Mouse (Mus musculus): ENCODE results near the gene Coq6. TPM values are rescaled to one million over a fixed set of nuclear protein-coding genes. Genes with fewer than 3 reads are reported as not detected.
"Not testable (repeated sequence)": the region's sequence is repeated elsewhere in the genome, so short reads cannot be mapped to it uniquely, and the experiment has no call there.

Coq6 gene
- 43.5 and 44.1 TPM in 2 replicates for polyA plus RNA-seq (2015; fragmentation: Nextera tagmentation; extraction: Ambion mirVana)

DNA sequence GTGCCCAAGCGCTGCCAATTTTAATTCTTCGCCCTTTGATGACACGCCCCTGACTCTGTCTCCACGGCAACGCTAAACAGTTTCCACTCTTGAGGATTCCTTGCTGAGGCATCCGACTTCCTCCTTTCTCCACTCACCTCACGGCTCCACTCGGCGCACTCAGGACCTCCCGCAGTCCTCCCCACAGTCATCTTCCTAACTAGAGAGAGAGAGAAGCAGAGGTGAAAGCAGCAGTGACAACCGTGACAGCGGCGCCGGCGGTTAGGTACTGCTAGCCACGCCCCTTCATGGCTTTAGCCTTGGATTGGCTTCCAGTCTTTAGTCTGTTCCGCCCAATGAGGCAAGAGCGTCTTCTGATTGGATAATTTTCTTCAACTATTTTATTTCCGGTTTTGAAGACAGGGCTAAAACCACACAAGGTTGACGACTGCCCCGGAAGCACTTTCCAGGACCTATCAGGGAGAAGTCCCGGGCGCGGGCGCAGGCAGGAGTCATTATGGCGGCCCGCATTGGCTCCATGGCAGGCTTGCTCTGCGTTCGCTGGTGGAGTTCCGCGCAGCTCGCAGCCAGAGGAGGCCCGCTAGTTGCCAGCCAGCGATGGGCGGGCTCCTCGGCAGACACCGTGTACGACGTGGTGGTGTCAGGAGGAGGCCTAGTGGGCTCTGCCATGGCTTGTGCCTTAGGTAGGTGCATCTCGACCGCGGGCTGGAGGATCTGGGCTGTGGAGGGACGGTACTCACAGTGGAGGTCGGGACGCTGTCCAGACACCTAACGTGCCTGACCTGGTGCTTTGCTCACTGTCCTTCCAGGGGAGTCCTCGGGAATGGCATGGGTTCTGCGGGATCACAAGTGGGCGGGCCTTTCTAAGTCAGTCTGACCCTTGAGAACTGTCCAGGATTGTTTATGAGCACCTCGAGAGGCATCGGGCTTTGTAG lies at the start of gene Coq6, which contains the start of gene Fam161b:
Gene Coq6, plus strand, starts transcription at position 103 of the 935 bp plus-strand sequence.
Gene Fam161b, minus strand, starts transcription at position 279 of the 935 bp plus-strand sequence.
- Histone ChIP-seq H3K27me3 (replicated peaks) (no peaks in the 10 kb centered on the region), H3K36me3 (peaks cover 10% of the 10 kb centered on the region; the same call in 1 of the 2 replicates), H3K4me3 (replicated peaks) (peak within 1 kb of the TSS; percentile 84), H3K4me1 (peaks cover 33% of the 10 kb centered on the region), H3K9ac (replicated peaks) (peak within 1 kb of the TSS; percentile 90), H3K27ac (replicated peaks) (peak within 1 kb of the TSS; percentile 79), H3K9me3 (replicated peaks) (no peaks in the 10 kb centered on the region), H3K4me2 (peak within 1 kb of the TSS; percentile 79)
- under 1% methylated on average over 51 of the region's 51 CpGs for WGBS
- ATAC-seq (ENCODE audit: low FRiP score): peak; percentile 100

DNA sequence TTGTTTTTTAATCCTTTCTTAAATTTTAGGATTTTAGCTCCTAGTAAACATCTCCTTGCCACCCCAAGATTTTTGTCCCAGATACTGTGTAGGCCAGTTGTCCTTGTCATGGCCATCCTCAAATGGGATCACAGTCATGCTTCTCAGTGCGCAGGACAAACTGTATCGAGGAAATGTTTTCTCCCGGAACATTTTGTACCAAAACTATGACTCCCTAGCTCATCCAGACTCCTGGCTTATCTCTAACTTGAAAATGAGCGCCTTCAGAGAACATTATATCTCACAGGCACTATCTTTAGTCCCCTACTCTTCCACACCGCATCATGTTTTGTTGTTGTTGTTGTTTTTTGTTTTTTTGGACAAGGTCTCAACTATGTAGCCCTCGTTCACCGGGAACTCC lies 45.5 kb upstream of the Coq6 start:
- H3K9me3 ChIP-seq (replicated peaks): no peaks in the 10 kb centered on the region
- H3K9ac ChIP-seq (replicated peaks): peak overlapping the region; percentile 92
- WGBS: 46% methylated on average over 7 of the region's 7 CpGs
- H3K27ac ChIP-seq (replicated peaks): peak overlapping the region; percentile 95
- ATAC-seq (ENCODE audit: low FRiP score): no peak
- no peaks in the 10 kb centered on the region for H3K36me3 ChIP-seq
- H3K4me1 ChIP-seq: peaks cover 27% of the 10 kb centered on the region
- H3K4me2 ChIP-seq: peak overlapping the region; percentile 88
- no peaks in the 10 kb centered on the region for H3K27me3 ChIP-seq (replicated peaks)
- H3K4me3 ChIP-seq (replicated peaks): peak overlapping the region; percentile 97

DNA sequence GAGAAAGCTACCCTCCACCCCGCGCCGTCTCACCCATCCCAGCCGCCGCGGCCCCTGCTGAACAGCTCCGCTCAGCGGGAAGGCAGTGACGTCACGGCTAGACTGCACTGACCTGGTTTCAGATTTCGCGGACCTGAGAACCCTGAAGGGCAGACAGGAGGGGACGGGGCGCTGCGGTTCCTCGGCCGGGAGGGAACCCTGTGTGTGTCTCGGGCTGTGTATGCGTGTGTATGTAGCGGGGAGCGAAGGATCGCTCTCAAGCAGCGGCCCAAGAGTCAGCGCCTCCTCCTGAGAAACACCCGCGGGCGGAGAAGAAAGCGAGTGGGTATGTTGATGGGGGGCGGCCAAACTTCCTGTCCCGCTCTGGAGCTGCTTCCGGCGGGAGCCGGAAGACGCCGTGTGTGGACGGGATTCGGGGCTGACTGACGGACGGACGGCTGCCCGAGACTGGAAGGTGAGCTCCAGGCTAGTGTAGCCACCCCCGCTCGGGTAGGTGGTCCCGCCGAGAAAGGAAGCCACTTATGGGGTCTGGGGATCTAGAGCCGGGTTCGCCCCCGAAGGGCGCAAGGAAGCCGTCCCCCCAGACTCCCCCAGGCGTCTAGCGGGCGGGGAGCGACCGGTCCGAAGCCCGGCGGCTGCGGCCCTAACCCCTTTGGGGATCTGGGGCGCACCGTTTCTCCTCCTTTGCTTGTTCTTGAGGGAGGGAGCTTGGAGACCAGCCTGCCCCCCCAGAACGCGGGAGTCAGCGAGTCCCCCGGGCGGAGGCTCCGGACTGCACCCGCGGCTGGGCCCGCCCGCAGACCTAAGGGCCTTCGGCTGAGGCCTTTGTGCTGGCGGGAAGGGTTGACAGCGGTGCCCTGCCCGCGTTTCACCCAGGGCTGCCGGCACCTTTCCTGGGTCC lies 44.5 kb upstream of the Coq6 start, which contains the start of gene Zfp410:
Gene Zfp410, plus strand, starts transcription at position 132 of the 901 bp plus-strand sequence.
- Histone ChIP-seq H3K27ac (replicated peaks) (peak within 1 kb of the TSS; percentile 95), H3K4me1 (peaks cover 27% of the 10 kb centered on the region), H3K9me3 (replicated peaks) (no peaks in the 10 kb centered on the region), H3K9ac (replicated peaks) (peak within 1 kb of the TSS; percentile 92), H3K27me3 (replicated peaks) (no peaks in the 10 kb centered on the region), H3K4me2 (peak within 1 kb of the TSS; percentile 88), H3K4me3 (replicated peaks) (peak within 1 kb of the TSS; percentile 97), H3K36me3 (no peaks in the 10 kb centered on the region)
- peak; percentile 93 for ATAC-seq (ENCODE audit: low FRiP score)
- under 1% methylated on average over 77 of the region's 77 CpGs for WGBS

DNA sequence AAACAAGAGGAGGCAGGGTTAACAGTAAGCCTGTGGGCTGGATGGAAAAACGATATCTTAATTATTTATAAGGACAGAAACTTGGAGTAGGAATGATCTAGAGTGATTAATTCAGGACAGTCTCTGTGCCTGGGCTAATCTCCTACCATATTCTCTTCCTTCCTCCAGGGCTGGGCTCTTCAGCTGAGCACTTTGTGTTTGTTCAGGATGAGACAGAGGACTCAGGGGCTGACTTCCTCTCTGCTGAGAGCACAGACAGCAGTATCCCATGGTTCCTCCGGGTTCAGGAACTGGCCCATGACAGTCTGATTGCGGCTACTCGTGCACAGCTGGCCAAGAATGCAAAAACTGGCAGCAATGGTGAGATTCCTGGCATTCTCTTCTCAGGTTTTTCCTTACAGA lies 34.3 kb upstream of the Coq6 start:
- H3K27ac ChIP-seq (replicated peaks): no peak overlapping the region
- H3K36me3 ChIP-seq: peaks cover 58% of the 10 kb centered on the region
- H3K4me2 ChIP-seq: no peak overlapping the region
- ATAC-seq (ENCODE audit: low FRiP score): no peak
- H3K4me3 ChIP-seq (replicated peaks): no peak overlapping the region
- no peaks in the 10 kb centered on the region for H3K27me3 ChIP-seq (replicated peaks)
- no peaks in the 10 kb centered on the region for H3K4me1 ChIP-seq
- no peak overlapping the region for H3K9ac ChIP-seq (replicated peaks)
- whole genome bisulfite sequencing: 86% methylated on average over 4 of the region's 4 CpGs
- no peaks in the 10 kb centered on the region for H3K9me3 ChIP-seq (replicated peaks)

DNA sequence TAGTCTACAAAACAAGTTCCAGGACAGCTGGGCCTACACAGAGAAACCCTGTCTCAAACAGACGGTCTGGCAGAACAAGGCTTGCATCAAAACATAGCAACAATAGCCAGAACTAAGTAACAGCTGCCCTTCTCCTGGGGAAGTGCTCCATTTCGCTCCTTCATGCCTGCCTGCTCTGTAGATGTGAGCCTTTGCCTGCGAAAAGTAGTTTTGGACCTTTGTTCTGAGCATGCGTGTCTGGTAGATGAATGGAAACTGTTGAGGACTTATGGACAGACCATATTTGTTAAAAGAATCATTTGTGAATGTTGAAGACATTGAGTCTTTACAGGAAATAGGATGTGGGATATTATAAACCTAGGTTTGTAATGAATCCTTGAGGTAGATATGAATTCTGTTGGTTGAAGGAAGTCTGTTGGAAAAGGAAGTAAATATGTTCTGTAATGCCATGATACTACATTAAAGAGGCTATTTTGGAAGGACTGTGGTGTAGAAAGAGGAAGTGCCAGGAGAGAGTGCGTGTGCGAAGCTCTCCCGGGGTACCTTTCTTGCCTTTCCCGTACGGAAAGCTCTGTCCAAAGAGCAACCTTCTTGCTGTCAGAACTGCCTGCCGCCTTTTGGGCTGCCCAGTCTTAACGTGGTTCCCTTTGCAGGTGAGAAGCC lies 24.4 kb upstream of the Coq6 start:
- Histone ChIP-seq H3K36me3 (peaks cover 82% of the 10 kb centered on the region), H3K9ac (replicated peaks) (no peak overlapping the region), H3K27me3 (replicated peaks) (no peaks in the 10 kb centered on the region), H3K4me3 (replicated peaks) (no peak overlapping the region), H3K9me3 (replicated peaks) (no peaks in the 10 kb centered on the region), H3K27ac (replicated peaks) (no peak overlapping the region), H3K4me1 (no peaks in the 10 kb centered on the region), H3K4me2 (no peak overlapping the region)
- ATAC-seq (ENCODE audit: low FRiP score): no peak
- 95% methylated on average over 11 of the region's 11 CpGs for WGBS

DNA sequence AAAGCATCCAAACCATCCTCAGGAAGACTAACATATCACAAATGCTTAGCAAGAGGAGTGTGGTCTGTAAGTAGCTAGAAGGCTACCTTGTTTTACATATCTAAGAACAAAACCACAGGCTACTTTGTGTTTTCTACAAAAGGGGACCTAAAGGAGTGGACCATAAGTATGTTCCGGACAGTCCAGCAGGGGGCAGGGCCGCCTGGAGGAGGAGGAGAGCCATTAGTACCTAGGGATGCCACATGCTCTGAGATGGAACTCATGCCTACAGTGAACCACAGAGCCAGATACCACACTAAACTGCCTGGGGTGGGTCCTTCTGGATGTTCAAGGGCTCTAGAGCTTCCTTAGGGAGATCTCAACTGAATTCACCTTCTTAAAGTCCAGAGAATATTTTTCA lies 14.3 kb upstream of the Coq6 start:
- H3K27me3 ChIP-seq (replicated peaks): no peaks in the 10 kb centered on the region
- H3K4me1 ChIP-seq: no peaks in the 10 kb centered on the region
- no peak overlapping the region for H3K4me3 ChIP-seq (replicated peaks)
- no peaks in the 10 kb centered on the region for H3K9me3 ChIP-seq (replicated peaks)
- H3K4me2 ChIP-seq: no peak overlapping the region
- no peak overlapping the region for H3K9ac ChIP-seq (replicated peaks)
- peaks cover 63% of the 10 kb centered on the region for H3K36me3 ChIP-seq
- no peak overlapping the region for H3K27ac ChIP-seq (replicated peaks)
- no peak for ATAC-seq (ENCODE audit: low FRiP score)
- 59% methylated on average over 2 of the region's 2 CpGs for WGBS

DNA sequence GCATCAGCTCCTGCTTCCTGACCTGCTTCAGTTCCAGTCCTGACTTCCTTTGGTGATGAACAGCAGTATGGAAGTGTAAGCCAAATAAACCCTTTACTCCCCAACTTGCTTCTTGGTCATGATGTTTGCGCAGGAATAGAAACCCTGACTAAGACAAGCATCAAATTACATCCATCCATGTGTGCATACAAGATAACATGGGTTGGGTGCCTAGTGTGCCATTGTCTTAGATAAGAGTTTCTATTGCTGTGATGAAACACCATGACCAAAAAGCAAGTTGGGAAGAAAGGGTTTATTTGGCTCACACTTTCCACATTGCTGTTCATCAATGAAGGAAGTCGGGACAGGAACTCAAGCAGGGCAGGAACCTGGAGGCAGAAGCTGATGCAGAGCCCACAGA lies 2.8 kb upstream of the Coq6 start:
- 95% methylated on average over 2 of the region's 2 CpGs for WGBS
- H3K9ac ChIP-seq (replicated peaks); ATAC-seq (ENCODE audit: low FRiP score); H3K27ac ChIP-seq (replicated peaks); H3K27me3 ChIP-seq (replicated peaks); H3K4me3 ChIP-seq (replicated peaks); H3K9me3 ChIP-seq (replicated peaks); H3K4me2 ChIP-seq: not testable (repeated sequence)
- Histone ChIP-seq H3K36me3 (peaks cover 41% of the 10 kb centered on the region), H3K4me1 (peaks cover 27% of the 10 kb centered on the region)

DNA sequence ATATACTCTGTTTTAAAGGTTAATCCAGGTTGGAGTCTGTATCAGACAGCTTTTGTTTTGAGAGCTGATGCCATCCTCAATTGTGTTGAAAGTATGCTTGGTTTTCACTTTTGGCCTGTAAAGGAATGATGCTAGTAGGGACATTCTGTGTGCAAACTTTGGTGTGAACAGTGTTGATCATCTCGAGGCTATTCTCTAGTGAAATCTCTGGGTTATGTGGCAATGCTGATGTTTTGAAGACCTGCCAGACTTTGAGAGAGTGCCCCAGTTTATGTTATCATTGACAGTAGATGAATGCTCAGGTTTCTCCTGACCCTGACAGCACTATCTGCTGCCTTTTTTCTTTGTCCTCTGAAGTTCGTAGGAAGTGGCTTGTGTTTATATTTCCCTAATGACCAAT lies 1.4 kb downstream of the Coq6 start:
- Histone ChIP-seq H3K9ac (replicated peaks) (no peak overlapping the region), H3K27ac (replicated peaks) (no peak overlapping the region), H3K4me1 (peaks cover 33% of the 10 kb centered on the region), H3K9me3 (replicated peaks) (no peaks in the 10 kb centered on the region), H3K4me2 (peak overlapping the region; percentile 79), H3K27me3 (replicated peaks) (no peaks in the 10 kb centered on the region), H3K36me3 (peaks cover 8% of the 10 kb centered on the region), H3K4me3 (replicated peaks) (peak overlapping the region; percentile 84)
- ATAC-seq (ENCODE audit: low FRiP score): no peak
- WGBS: 67% methylated on average over 2 of the region's 2 CpGs

DNA sequence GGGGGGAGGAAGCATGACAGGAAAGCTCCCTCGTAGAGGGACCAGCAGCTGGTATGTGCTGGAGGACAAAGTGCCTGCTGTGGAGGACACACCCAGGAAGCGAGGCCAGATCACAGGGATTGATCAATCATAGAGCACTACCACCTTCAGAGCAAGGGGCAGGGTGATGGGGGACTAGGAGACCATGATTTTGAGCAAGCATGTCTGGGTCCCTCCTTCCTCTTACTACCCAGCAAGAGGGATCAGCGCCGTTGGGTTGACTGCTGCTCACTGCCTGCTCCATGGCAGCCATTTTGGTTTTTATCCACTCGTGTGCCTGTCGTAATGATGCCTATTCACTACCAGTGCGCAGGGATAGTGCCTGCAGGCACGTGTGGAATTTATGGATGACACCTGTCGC lies 2.8 kb downstream of the Coq6 start:
- no peak overlapping the region for H3K4me2 ChIP-seq
- H3K9ac ChIP-seq (replicated peaks): no peak overlapping the region
- no peaks in the 10 kb centered on the region for H3K27me3 ChIP-seq (replicated peaks)
- H3K27ac ChIP-seq (replicated peaks): no peak overlapping the region
- peaks cover 20% of the 10 kb centered on the region for H3K36me3 ChIP-seq
- H3K4me3 ChIP-seq (replicated peaks): no peak overlapping the region
- no peaks in the 10 kb centered on the region for H3K9me3 ChIP-seq (replicated peaks)
- H3K4me1 ChIP-seq: peaks cover 33% of the 10 kb centered on the region
- no peak for ATAC-seq (ENCODE audit: low FRiP score)
- 69% methylated on average over 9 of the region's 9 CpGs for WGBS

DNA sequence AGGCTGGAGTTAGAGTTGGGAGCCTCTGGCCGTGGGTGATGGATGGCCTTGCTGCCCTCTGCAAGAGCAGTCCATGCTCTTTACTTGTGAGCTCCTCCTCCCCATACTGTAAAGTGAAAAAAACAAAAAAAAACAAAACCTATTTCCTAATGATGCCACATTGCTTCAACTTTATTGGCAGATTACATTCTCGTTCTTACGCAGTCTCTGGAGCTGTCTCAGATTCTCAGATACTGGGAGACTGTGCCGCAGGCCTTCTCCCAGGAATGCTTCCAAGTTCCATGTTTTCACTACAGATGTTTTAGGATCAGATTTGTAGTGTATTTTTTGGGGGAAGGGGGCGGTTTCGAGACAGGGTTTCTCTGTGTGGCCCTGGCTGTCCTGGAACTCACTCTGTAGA lies 3.7 kb downstream of the Coq6 start:
- Histone ChIP-seq H3K4me3 (replicated peaks) (no peak overlapping the region), H3K27ac (replicated peaks) (no peak overlapping the region), H3K27me3 (replicated peaks) (no peaks in the 10 kb centered on the region), H3K4me2 (no peak overlapping the region), H3K9me3 (replicated peaks) (no peaks in the 10 kb centered on the region), H3K36me3 (peaks cover 27% of the 10 kb centered on the region), H3K9ac (replicated peaks) (no peak overlapping the region), H3K4me1 (peaks cover 30% of the 10 kb centered on the region)
- ATAC-seq (ENCODE audit: low FRiP score): no peak
- 98% methylated on average over 6 of the region's 6 CpGs for WGBS

DNA sequence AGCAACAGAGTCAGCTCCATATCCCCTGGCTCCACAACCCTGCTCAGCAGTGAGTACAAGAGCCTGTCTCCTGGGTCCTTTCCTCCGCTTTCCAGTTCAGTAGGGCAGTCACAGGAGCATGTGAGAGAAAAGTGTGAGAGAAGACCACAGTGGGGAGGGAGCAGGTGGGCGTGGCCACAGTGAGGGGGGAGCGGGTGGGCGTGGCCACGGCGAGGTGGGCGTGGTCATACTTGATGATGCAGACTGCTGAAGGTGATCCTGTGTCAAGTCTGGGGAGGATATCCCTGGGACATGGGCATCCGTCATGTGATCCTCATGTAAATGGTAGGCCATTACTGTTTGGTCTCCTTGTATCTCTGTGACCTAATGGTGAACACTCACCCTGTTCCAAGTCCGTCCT lies 5.5 kb downstream of the Coq6 start:
- no peaks in the 10 kb centered on the region for H3K27me3 ChIP-seq (replicated peaks)
- no peak overlapping the region for H3K4me2 ChIP-seq
- peaks cover 19% of the 10 kb centered on the region for H3K4me1 ChIP-seq
- no peaks in the 10 kb centered on the region for H3K9me3 ChIP-seq (replicated peaks)
- H3K9ac ChIP-seq (replicated peaks): no peak overlapping the region
- ATAC-seq (ENCODE audit: low FRiP score): no peak
- no peak overlapping the region for H3K4me3 ChIP-seq (replicated peaks)
- WGBS: 70% methylated on average over 9 of the region's 9 CpGs
- peaks cover 45% of the 10 kb centered on the region for H3K36me3 ChIP-seq
- H3K27ac ChIP-seq (replicated peaks): no peak overlapping the region

Measured in neural tube, embryonic 15.5 days (tissue).